Mouse (Mus musculus) G1E (cell line): ENCODE data around the gene Uspl1.

Experiments
- CTCF ChIP-seq: IDR thresholded peaks from 2 replicates; pipeline ENCODE4 v1.5.1; 2012; ENCODE audit warnings: low read depth, low read length, inconsistent platforms, mixed read lengths
- GATA1 ChIP-seq: IDR thresholded peaks from 2 replicates; pipeline ENCODE4 v1.6.1; 2012; ENCODE audit warnings: borderline replicate concordance, low read length, inconsistent platforms, mixed read lengths
- POLR2AphosphoS5 ChIP-seq: IDR thresholded peaks from 2 replicates; pipeline ENCODE4 v1.6.1; 2012; ENCODE audit warnings: low read depth, low read length, inconsistent platforms; ENCODE audit not compliant: insufficient replicate concordance
- TAL1 ChIP-seq: conservative IDR thresholded peaks from 2 replicates; pipeline ENCODE4 v1.6.1; 2012; ENCODE audit warnings: low read depth, low read length, inconsistent platforms, mixed read lengths

GRCm38 (mm10) chr5:149247047-149247904, 63.1 kb downstream of the Uspl1 start:
- TF ChIP-seq CTCF (no peak), GATA1 (no peak), POLR2AphosphoS5 (no peak), TAL1 (no peak)
